Mouse (Mus musculus) liver, postnatal 0 days (tissue): Measurements from ENCODE around the gene Immp2l. TPM values are rescaled to one million over a fixed set of nuclear protein-coding genes. Genes with fewer than 3 reads are reported as not detected.

Source experiments
- ATAC-seq: fragments of 200-750 bp; cut with Nextera tagmentation; 2 replicates; pipeline ENCODE4 v1.8.0; 2017; ENCODE audit warnings: mild to moderate bottlenecking, moderate library complexity
- DNase-seq: peaks from one replicate; pipeline ENCODE4 v3.0.0-alpha.2; 2016
- H3K27ac ChIP-seq: fragments of 300-500 bp; sonication (generic); 2 replicates; pipeline ENCODE4 v1.5.1; 2014; ENCODE audit warnings: antibody characterized with exemption, moderate library complexity, mild to moderate bottlenecking, low read depth
- H3K27me3 ChIP-seq: fragments of 300-500 bp; sonication (generic); 2 replicates; pipeline ENCODE4 v1.6.1; 2014; ENCODE audit warnings: low read length, control low read depth, mixed read lengths; ENCODE audit not compliant: insufficient read depth
- H3K36me3 ChIP-seq: fragments of 300-500 bp; sonication (generic); replicated peaks from 2 replicates; pipeline ENCODE4 v1.6.1; 2014; ENCODE audit warnings: mild to moderate bottlenecking, control low read depth, low read length, moderate library complexity, mixed read lengths; ENCODE audit not compliant: insufficient read depth
- H3K4me1 ChIP-seq: fragments of 300-500 bp; sonication (generic); 2 replicates; pipeline ENCODE4 v1.6.1; 2014; ENCODE audit warnings: antibody characterized with exemption, mild to moderate bottlenecking, control low read depth; ENCODE audit not compliant: insufficient read depth
- H3K4me2 ChIP-seq: fragments of 300-500 bp; sonication (generic); 2 replicates; pipeline ENCODE4 v1.6.1; 2014; ENCODE audit warnings: low read depth, mild to moderate bottlenecking, low read length, moderate library complexity, mixed read lengths
- H3K4me3 ChIP-seq: fragments of 300-500 bp; sonication (generic); 2 replicates; pipeline ENCODE4 v1.5.1; 2014; ENCODE audit warnings: low read depth, low read length
- H3K9ac ChIP-seq: fragments of 300-500 bp; sonication (generic); replicated peaks from 2 replicates; pipeline ENCODE4 v1.6.1; 2014; ENCODE audit warnings: mild to moderate bottlenecking, moderate library complexity
- H3K9me3 ChIP-seq: fragments of 300-500 bp; sonication (generic); 2 replicates; pipeline ENCODE4 v1.6.1; 2016; ENCODE audit warnings: mild to moderate bottlenecking, control low read depth, low read length, mixed read lengths
- CTCF ChIP-seq: sonication (generic); IDR thresholded peaks from 2 replicates; pipeline ENCODE4 v1.5.1; 2016; ENCODE audit warnings: antibody characterized with exemption, low read depth
- EP300 ChIP-seq: IDR thresholded peaks from 2 replicates; pipeline ENCODE4 v1.6.1; 2016; ENCODE audit warnings: antibody characterized with exemption, low read depth, mild to moderate bottlenecking
- WGBS: fragments of 180-500 bp; shearing (Covaris S2); extraction: QIAGEN DNeasy Blood & Tissue Kit; methylation state at CpG from one replicate; pipeline ENCODE4 v1.1.7; 2014; ENCODE audit not compliant: insufficient replicate concordance; 5-methylcytosine and 5-hydroxymethylcytosine counted together
- polyA plus RNA-seq: library from polyadenylated mRNA; unstranded; fragments of >200 nt; fragmentation: Nextera tagmentation; extraction: Ambion mirVana; gene quantifications from 2 replicates; pipeline ENCODE4 v1.2.1, GENCODE M21; 2015

The Immp2l gene
- polyA plus RNA-seq, 1 experiment from 2014 or later = 35.9 TPM

DNA sequence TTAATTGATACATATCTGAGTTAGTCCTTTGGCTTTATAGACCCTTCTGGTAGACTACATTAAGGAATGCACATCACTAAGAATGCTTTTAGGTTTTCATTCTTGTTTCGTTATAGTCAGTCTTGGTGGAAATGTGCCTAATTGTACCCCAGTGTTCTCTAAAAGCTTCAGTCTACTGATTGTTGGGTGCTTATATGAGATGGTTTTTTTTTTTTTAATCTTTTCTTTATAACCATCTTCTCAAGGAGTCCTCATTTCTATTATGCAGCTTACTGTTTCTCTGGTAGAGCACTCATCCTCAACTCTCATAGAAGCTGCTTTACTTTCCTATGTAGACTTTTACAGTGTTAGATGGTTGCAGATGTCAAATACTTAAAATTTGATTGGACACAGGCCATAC is 855.1 kb downstream of the Immp2l start:
- ATAC-seq = no peak
- no peak overlapping the region for H3K4me3 ChIP-seq
- H3K9me3 ChIP-seq = no peaks in the 10 kb centered on the region
- TF ChIP-seq EP300 (no peak), CTCF (no peak)
- 77% methylated on average over 1 of the region's 1 CpGs for WGBS
- H3K27ac ChIP-seq = no peak overlapping the region
- DNase-seq = no peak
- H3K36me3 ChIP-seq = no peaks in the 10 kb centered on the region
- no peak overlapping the region for H3K9ac ChIP-seq
- H3K27me3 ChIP-seq = no peaks in the 10 kb centered on the region
- H3K4me2 ChIP-seq = no peak overlapping the region
- H3K4me1 ChIP-seq = no peaks in the 10 kb centered on the region

DNA sequence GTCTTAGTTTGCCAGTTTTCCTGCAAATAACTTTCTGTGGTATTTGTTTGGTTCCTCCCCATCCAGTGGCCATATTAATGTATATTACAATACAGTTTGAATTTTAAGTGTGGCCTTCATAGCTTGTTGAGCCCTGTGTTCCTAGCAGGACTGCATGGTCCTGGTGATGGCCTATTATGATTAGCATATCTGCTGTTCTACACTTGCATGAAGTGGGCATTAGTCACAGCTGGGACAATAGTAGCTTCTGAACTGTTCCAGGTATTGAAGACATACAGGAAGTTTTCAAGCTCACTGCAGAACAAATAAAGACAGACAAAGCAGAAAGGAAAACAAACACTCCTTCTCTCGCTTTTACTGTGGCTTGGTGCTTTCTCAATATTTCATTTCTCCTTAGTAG is 855.5 kb downstream of the Immp2l start:
- TF ChIP-seq CTCF (no peak), EP300 (no peak)
- Histone ChIP-seq H3K27me3 (no peaks in the 10 kb centered on the region), H3K36me3 (no peaks in the 10 kb centered on the region), H3K4me2 (no peak overlapping the region), H3K4me1 (no peaks in the 10 kb centered on the region), H3K9me3 (no peaks in the 10 kb centered on the region), H3K27ac (no peak overlapping the region), H3K9ac (no peak overlapping the region), H3K4me3 (no peak overlapping the region)
- whole genome bisulfite sequencing = 59% methylated on average over 1 of the region's 1 CpGs
- no peak for ATAC-seq
- no peak for DNase-seq

DNA sequence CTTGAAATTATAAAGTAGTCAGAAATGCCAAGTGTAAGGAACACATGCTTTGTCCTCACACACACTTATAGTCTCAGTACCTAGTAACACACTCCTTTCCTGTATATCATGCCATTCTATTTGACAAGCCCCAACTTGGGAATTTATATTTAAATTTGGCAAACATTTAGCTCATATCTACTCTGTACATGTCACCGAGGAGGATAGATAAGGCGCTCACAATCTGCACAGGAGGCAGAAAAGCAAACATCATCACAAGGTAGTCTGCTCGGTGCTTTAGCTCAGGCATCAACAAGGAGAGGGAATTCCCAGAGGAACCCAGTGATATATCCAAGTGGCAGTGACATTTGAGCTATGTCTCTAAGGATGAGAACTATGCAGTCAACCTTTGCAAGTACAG is 856.9 kb downstream of the Immp2l start:
- Histone ChIP-seq H3K27ac (no peak overlapping the region), H3K4me1 (no peaks in the 10 kb centered on the region), H3K9ac (no peak overlapping the region), H3K4me3 (no peak overlapping the region), H3K36me3 (no peaks in the 10 kb centered on the region), H3K27me3 (no peaks in the 10 kb centered on the region), H3K4me2 (no peak overlapping the region), H3K9me3 (no peaks in the 10 kb centered on the region)
- DNase-seq (no peak), ATAC-seq (no peak)
- TF ChIP-seq EP300 (no peak), CTCF (no peak)
- 31% methylated on average over 3 of the region's 3 CpGs for WGBS

DNA sequence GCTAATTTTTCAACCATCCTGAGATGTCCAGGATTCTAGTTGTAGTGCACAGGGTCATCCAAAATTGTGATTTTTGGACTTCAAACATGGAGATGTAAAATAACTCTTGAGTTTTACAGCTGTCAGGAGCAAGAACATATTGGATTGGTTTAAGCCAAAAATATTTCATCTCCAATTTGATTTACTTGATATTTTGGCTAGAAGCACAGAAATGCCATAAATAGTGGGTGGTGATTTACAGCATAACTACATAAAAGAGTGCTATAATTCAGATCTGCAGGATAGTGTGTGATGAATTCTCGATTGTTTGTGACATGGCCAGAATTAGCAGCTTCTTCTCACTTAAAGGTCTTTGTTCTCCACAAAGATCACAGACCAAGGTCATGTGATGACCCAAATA is 884.1 kb downstream of the Immp2l start:
- Histone ChIP-seq H3K4me1 (no peaks in the 10 kb centered on the region), H3K27me3 (no peaks in the 10 kb centered on the region), H3K9me3 (no peaks in the 10 kb centered on the region), H3K9ac (no peak overlapping the region), H3K4me3 (no peak overlapping the region), H3K4me2 (no peak overlapping the region), H3K27ac (no peak overlapping the region), H3K36me3 (no peaks in the 10 kb centered on the region)
- no peak for TF ChIP-seq EP300
- TF ChIP-seq CTCF = no peak
- ATAC-seq = no peak
- WGBS = 56% methylated on average over 1 of the region's 1 CpGs
- no peak for DNase-seq

DNA sequence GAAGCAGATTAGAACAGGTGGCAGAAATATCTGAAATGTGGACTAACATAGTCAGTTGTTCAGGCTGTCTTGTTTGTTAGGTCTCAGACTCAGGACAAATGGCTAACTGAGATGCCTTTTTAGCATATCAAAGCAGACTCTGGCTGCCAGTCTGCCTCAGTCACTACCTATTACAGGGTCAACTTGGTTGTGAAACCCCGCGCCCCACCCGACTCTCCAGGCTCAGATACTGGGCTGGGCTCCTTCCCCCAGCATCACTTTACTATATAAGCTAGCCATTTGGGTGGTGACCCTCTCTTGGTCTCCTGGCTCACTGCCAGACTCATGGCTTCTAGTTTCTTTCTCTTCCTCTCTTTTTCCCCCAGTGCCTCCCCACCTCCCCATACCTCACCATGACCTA is 887.7 kb downstream of the Immp2l start:
- TF ChIP-seq CTCF (no peak), EP300 (no peak)
- Histone ChIP-seq H3K4me3 (no peak overlapping the region), H3K27ac (no peak overlapping the region), H3K27me3 (no peaks in the 10 kb centered on the region), H3K9ac (no peak overlapping the region), H3K4me1 (no peaks in the 10 kb centered on the region), H3K36me3 (no peaks in the 10 kb centered on the region), H3K9me3 (no peaks in the 10 kb centered on the region), H3K4me2 (no peak overlapping the region)
- DNase-seq = no peak
- ATAC-seq = no peak
- 65% methylated on average over 3 of the region's 3 CpGs for WGBS

DNA sequence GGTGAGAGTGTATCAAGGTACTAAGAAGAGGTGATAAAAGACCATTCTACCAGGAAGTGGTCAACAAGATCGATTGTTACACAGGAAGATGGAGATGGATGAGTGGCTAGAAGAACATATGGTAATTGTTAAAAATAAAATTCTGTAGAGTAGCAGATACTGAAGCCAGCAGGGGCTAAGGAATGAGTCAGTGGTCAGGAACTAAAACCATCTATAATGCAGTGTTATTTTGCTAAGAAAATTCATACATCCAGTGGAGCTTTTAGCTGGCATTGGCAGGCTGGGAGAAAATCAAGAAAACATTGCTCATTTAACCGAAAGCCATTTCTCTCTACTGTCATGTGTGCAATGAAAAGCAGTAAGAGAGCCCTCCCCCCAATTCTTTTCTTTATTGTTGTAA is 913.9 kb downstream of the Immp2l start:
- TF ChIP-seq EP300 = no peak
- TF ChIP-seq CTCF = no peak
- Histone ChIP-seq H3K4me2 (no peak overlapping the region), H3K36me3 (no peaks in the 10 kb centered on the region), H3K4me3 (no peak overlapping the region), H3K9ac (no peak overlapping the region), H3K27ac (no peak overlapping the region), H3K9me3 (no peaks in the 10 kb centered on the region), H3K27me3 (no peaks in the 10 kb centered on the region), H3K4me1 (no peaks in the 10 kb centered on the region)
- ATAC-seq (no peak), DNase-seq (no peak)
- WGBS = 72% methylated on average over 2 of the region's 2 CpGs

DNA sequence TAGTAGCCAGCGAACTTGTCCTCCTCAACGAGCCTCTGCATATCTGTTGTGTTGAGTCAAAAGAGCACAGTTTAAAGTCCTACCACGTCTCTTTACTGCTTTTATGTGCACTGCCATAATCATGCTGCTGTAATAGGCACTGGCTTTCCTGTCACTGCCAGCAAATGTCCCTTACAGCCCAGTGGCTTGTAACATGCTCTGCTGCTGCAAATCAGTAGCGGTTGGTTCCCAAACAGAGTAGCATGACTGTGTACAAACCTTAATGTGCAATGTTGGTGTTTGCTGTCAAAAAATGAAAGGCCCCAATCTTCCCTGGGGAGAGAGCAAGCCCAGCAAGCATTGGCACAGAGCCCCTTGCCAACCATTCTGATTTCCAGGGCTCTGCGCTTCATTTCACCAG is 918.0 kb downstream of the Immp2l start:
- no peaks in the 10 kb centered on the region for H3K9me3 ChIP-seq
- H3K4me1 ChIP-seq = no peaks in the 10 kb centered on the region
- H3K36me3 ChIP-seq = no peaks in the 10 kb centered on the region
- ATAC-seq (no peak), DNase-seq (no peak)
- H3K4me2 ChIP-seq = no peak overlapping the region
- 76% methylated on average over 5 of the region's 5 CpGs for WGBS
- H3K4me3 ChIP-seq = no peak overlapping the region
- no peak overlapping the region for H3K9ac ChIP-seq
- no peak for TF ChIP-seq CTCF
- TF ChIP-seq EP300 = no peak
- H3K27ac ChIP-seq = no peak overlapping the region
- H3K27me3 ChIP-seq = no peaks in the 10 kb centered on the region
